Mouse (Mus musculus): Measurements from ENCODE around the gene Snip1.
A peak's percentile ranks its signal among the peaks of the same experiment; 100 is the strongest.

Gene Snip1

DNA sequence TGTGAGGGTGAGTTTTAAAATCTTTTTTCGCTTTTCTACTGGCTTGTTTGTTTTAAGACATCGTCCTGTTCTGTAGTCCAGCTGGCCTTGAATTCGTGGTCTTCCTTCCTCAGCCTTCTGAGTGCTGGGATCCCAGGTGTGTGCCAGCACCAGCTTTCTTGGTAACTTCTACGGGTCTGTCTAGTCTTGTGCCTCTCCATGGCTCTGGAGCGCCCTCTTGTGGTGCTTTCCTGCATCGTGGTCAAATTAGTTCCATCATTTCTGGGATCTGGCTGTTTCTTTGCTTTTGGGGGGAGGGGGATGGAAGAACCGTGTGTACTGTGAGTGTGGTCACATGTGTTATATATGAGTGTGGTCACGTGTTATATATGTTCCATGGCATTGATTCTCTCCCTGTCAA, 33.0 kb downstream of the Snip1 start:
- DNase-seq (ENCODE audit: low read depth, low spot score) = peak; percentile 86

DNA sequence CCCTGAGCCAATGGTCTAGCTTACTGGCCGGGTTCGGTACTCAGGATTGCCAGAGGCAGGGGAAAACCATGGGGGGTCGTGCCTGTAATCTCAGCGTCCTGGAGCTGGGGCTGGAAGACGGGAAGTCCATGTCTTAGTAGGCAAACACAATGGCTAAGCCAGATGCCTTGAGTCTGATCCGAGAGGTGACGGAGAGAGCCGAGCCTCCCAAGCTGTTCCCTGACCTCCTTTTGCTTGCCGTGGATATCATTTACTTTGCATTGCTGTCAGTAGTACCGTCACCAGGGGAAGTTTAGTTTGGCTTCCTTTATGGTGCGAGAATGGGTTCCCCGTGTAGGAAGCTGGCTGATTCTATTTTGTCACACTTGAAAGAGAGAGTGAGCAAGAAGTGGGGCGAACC, 34.9 kb downstream of the Snip1 start:
- peak; percentile 56 for DNase-seq (ENCODE audit: low read depth, low spot score)

DNA sequence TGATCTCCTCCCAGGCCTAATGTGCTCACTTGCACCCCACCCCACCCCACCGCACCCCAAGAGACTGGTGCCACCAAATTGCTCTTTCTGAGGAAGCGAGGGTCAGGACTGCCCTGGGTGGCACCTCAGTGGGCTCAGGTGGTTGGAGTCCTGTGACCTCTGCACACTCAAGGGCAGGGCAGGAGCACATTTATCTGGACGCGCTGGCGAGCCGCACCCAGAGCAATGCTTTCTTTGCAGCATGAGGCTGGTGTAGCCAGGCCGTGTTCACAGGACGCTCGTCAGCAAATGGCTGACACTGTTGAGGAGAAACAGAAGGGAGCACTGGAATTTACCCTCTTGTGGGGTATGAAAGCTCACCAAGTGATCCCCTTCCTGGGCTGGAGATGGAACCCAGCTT, 38.9 kb downstream of the Snip1 start:
- DNase-seq (ENCODE audit: low read depth, low spot score) = no peak

DNA sequence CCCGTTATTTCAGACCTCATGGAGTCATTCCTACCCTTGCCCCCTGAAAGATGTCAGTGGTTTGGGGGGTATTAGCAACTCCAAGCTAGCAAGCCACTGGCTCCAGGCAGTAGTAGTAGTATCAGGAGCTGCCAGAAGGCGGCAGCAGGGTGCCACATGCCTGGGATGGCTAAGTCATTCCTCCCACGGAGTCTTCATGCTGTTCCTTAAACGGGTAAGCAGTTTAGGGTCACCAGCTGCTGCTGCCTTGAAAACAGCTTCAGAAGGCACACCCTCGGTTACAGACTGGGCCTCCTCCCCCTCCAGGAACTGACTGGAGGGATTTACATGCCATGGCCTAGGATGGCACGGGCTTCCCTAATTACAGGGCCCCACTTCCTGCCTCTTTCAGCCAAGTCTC, 48.2 kb downstream of the Snip1 start:
- peak; percentile 93 for DNase-seq (ENCODE audit: low read depth, low spot score)

DNA sequence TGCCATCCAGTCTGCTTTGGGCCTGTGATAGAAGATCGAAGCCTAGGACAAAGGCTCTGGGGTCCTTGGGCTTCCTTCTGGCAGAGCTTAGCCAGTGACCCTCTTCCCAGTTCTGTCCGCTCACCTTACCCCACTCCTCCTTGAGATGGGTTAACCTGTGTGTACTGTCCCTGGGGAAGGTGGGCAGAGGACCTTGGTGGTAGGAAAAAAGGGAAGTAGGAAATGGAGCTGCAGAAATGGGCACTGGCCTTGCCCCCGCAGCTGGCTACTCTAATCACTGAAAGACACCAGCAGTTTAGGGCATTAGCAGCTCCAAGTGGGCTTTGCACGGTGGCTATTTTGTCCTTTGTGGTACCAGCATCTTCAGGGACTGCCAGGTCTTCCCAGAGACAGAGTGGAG, 48.6 kb downstream of the Snip1 start:
- no peak for DNase-seq (ENCODE audit: low read depth, low spot score)

DNA sequence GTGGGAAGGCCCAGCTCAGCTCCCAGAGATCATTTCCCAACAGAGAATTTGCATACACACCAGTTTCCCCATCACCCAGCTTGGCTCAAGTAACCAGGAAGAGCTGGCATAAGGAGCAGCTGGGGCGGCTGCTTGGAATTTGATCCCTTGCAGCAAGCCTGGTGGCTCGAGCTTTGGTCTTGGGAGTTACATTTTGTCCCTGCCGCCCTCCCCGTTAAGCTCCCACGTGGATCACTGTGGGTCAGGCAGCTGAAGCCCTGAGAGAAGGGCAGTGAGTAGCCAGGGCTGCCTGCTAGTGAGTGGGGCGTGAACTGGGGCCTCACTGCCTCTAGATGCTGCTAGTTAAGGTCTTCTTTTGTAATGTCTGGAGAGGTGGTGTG, 49.2 kb downstream of the Snip1 start:
- DNase-seq (ENCODE audit: low read depth, low spot score) = peak; percentile 64

DNA sequence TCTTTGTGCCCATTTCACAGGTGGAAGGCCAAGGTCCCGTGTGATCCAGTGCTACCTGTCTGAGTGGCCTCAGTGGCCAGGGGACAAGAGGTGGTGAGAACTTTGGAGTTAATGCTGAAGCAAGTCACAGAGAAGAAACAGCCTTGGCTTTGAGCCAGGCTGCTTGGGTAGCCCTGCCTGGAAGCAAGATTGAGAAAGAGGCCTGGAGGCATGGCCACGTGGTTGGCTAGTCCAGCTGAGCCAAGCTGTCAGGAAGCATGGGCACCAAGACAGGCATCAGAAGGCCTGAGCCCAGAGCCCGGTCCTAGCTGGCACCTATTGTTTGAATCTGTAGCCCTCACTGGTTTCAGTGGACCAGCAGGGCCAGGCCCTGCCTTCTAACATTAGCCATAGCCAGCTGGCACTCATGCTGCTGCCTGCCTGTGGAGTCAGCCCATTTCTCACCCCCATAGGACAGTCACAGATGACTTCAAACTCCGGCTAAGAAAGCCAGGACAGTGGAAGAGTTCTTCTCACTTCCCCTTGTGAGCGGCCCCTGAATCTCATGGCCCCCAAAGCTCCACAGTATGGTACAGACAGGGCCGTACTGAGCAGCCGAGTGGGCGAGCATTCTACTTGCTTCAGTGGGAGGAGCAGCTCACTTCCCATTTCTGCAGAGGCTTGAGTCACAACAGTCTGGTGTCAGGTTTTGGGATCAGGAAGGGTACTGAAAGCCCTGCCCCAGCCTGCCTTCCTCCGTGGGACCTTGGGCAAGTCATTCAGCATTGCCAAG, 49.8 kb downstream of the Snip1 start:
- peak; percentile 85 for DNase-seq (ENCODE audit: low read depth, low spot score)

DNA sequence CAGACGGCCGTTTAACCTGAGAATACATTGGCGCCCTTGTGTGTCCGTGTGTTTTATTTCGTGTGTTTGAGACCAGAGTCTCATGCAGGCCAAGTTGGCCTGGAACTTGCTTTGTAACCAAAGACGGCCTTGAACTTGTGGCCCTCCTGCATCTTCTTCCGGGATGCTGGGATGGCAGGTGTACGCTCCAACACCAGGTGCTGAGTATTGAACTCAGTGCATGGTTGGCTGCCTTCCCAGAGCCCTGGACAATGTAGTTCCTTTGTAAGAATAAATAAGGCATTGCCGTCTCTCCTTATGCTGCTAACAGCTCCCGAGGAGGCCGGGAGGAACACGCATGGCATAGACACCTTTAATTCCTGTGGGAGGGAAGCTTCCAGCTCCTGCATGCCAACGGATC, 50.5 kb downstream of the Snip1 start:
- DNase-seq (ENCODE audit: low read depth, low spot score) = no peak

DNA sequence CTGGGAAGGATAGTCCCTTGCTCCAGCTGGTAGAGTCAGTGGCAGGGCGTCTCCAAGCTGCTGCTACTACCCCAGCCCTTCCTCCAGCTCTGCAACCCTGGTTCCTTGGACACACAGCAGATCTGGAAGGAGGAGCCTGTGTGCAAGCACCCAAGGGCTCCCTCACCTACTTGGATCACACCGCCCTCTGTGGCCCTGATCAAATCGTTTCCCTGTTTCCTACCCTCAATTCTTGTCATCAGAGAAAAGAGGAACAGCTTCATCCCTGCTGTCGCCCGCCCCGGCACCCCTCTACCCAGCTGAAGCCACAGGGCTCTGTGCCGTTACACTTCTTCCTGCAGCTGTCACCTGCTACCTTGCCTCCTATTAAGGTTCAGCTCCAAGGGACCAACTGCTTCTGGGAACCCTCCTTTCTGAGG, 51.4 kb downstream of the Snip1 start:
- no peak for DNase-seq (ENCODE audit: low read depth, low spot score)

DNA sequence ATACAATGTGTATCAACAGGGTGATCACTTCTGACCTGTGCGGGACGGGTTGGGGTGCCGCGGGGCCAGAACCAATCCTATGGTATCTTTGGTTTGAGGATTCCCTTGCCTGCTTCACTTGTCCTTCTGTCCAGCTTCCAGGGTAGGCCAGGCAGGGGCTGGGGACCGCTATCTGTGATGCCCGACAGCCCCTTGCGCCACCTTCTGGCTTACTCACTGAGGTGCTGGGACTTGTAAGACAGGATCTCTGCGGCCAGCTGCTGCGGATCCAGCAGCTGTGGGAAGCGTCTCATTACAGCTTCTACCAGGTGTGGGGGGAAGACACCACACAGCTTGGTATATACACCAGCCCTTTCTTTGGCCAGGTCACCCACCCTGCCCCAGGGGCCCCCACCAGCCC, 52.6 kb downstream of the Snip1 start:
- no peak for DNase-seq (ENCODE audit: low read depth, low spot score)

DNA sequence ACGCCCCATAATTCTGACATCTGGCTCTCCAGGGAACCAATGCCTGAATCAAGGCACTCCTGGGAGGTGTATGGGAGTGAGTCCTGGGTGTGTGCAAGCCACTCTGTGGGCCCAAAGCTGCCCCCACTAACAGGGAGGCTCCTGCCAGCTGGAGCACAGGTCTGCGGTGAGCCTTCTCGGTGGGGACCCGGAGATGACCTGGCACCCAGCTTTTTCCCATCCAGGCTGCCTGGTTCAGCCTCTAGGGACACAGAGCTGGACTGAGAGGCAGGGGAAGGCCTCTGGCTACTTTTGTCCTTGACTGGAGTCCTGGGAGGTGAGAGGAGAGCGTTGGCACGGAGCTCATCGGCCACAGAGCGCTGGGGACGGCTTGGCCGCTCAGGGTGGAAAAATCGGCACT, 53.2 kb downstream of the Snip1 start:
- no peak for DNase-seq (ENCODE audit: low read depth, low spot score)

DNA sequence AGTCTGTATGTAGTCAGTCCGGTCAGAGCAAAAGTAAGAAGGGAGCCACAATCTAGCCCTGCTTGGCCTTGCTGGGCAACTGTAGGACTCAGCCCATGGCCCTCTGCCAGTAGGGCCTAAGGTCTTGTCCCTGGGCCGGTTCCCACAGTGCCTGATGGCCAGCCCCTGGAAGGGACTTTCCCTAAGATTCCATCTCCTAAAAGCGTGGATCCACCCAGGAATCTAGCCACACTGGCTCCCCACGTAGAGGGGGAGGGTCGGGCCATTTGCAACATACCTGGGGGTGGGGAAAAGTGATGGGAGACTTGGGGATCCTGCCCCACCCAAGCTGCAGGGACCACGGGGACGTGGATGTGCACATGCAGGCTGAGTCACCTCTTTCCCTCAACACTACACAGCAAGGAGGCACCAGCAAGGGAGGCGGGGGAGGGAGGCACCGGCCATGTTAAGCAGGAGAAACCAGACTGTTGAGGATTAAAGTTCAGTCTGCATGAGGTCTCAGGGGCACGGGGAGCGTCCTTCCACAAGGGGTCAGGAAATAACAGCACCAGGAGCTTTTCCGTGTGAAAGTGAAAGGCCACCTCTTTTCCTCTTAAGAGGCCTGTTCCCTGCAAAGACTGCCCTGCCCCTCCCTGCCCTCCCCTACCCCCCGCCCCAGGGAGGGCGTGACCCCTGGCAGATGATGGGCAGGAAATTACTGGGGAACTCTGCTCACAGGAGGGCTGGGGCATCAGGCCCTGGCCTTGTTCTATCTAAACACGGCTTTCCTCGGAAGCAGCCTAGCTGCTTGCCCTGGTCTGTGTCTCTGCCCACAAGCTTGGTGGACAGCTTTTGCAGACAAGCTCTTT, 56.2 kb downstream of the Snip1 start:
- DNase-seq (ENCODE audit: low read depth, low spot score) = peak; percentile 25

DNA sequence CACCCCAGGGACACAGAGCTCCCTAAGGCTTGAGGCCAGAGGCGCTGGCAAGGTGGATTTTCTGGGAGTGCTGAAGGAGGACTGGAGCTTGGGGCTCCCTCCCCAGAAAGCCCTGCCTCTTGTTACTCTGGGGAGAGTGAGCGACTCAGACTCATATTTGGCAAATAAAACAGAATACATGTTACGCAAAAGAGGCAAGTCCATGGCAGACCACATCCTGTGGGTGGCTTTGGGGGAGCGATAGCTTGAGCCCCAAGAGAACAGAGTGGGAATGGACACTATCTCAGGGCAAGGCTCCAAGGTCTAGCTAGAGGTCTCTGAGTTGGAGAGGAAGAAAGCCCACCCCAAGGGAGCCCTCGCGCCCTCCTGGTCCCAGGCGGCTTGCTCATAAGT, 56.8 kb downstream of the Snip1 start:
- no peak for DNase-seq (ENCODE audit: low read depth, low spot score)

Measured in brain, adult 2 months (tissue).